Mouse (Mus musculus): Measurements from ENCODE around the gene Prss12.
"Not testable (repeated sequence)": the region's sequence is repeated elsewhere in the genome, so short reads cannot be mapped to it uniquely, and the experiment has no call there.

The Prss12 gene

DNA sequence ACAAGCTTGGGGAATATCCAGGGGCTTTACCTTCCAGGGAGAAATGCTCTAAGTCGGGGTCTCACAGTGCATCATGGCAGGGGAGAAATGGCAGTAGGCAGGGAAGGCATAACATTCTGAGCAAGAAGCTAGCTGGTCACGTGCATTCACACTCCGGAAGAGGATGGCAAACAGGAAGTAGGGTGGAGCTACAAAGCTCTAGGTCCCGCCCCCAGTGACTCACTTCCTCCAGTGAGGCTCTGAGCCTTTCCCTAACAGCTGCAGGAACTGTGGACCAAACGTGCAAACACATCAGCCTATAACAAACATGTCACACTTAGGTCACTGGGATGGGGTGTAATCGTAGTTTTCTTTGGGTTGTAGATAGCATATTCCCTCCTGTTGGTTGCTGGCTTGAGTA is 15.6 kb downstream of the Prss12 start:
- DNase-seq (ENCODE audit: extremely low spot score, low spot score): no peak

- DNase-seq (ENCODE audit: extremely low spot score, low spot score): no peak
Observed at GRCm38 (mm10) chr3:123476833-123477232, 30.1 kb downstream of the Prss12 start.

DNA sequence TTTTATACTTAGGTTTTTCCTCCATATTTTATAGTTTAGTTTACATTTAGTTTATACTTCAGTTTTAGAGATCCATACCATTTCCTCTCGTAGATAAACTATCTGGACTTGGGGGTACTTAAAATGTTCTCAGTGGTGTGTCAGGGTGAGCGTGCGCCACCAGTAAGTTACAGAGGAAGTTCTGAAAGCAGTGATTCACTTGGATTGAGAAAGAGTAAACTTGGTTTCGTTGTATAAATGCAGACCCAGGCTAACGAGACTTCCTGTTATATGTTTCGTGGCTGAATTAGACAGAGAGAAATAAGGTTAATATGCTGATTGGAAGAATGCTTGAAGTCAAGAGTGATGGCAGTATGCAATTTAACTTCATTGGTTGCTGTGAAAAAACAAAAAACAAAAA is 34.6 kb downstream of the Prss12 start:
- DNase-seq (ENCODE audit: extremely low spot score, low spot score): no peak

GRCm38 (mm10) chr3:123491814-123492213 is 45.1 kb downstream of the Prss12 start:
- no peak for DNase-seq (ENCODE audit: extremely low spot score, low spot score)

DNA sequence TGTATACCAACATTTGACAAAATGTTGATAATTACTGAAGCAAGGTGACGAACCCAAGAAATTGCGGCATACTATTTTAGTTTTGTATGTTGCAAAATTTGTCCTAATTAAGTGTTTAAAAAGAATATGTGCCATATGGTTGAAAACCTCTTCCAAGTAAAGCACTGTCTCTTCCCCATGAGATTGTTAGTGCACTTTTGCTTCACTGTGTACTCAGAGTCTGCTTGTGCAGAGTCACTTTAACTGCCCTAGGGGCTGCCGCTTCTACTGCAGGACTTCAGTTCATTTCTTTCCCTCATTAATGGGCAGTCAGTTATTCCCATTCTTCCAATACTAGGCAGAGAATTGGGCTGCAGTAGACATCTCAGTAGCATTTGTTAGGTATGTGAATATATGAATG is 46.5 kb downstream of the Prss12 start:
- DNase-seq (ENCODE audit: extremely low spot score, low spot score): no peak

DNA sequence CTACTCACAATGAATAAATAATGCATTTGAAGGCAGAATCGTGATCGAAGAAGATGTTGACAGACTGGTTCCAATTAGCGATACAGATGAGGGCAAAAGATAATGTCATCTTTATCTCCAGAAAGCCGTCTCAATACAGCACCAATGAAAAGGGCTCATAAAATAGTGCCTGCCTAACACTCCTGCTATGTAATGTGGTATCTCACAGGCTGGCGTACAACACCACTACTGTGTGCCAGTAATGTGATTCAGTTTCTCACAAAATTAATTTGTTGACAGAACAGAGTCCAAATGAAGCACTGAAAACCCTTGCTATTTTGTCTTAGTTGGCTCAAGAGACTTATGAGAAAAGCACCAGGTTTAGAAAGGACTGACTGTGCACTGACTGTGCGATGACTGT is 48.4 kb downstream of the Prss12 start:
- DNase-seq (ENCODE audit: extremely low spot score, low spot score): no peak

GRCm38 (mm10) chr3:123498787-123499186 is 52.1 kb downstream of the Prss12 start:
- no peak for DNase-seq (ENCODE audit: extremely low spot score, low spot score)

GRCm38 (mm10) chr3:123501798-123502197 is 55.1 kb downstream of the Prss12 start:
- DNase-seq (ENCODE audit: extremely low spot score, low spot score): not testable (repeated sequence)

DNA sequence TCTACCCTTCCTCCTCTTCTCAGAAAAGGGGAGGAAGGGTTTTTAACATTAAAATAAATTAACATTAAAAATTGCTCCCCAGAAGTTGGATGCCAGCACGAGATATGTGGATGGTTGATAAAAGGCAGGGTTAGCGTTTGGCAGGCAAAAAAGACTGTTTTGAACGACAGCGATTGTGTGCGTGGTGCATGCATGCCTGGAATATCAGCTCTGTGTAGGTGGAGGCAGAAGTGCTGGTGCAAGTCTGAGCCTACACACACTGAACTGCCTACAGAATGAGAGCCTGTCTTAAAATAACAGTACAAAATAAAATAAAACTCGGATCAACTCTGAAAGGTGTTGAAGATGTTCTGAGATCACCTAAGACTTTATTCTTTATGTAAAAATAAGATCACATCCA is 57.2 kb downstream of the Prss12 start:
- DNase-seq (ENCODE audit: extremely low spot score, low spot score): no peak

- DNase-seq (ENCODE audit: extremely low spot score, low spot score): no peak
Observed at GRCm38 (mm10) chr3:123504783-123505182, 58.1 kb downstream of the Prss12 start.

GRCm38 (mm10) chr3:123505778-123506667 is 59.3 kb downstream of the Prss12 start:
- DNase-seq (ENCODE audit: extremely low spot score, low spot score): peak; percentile 44

DNA sequence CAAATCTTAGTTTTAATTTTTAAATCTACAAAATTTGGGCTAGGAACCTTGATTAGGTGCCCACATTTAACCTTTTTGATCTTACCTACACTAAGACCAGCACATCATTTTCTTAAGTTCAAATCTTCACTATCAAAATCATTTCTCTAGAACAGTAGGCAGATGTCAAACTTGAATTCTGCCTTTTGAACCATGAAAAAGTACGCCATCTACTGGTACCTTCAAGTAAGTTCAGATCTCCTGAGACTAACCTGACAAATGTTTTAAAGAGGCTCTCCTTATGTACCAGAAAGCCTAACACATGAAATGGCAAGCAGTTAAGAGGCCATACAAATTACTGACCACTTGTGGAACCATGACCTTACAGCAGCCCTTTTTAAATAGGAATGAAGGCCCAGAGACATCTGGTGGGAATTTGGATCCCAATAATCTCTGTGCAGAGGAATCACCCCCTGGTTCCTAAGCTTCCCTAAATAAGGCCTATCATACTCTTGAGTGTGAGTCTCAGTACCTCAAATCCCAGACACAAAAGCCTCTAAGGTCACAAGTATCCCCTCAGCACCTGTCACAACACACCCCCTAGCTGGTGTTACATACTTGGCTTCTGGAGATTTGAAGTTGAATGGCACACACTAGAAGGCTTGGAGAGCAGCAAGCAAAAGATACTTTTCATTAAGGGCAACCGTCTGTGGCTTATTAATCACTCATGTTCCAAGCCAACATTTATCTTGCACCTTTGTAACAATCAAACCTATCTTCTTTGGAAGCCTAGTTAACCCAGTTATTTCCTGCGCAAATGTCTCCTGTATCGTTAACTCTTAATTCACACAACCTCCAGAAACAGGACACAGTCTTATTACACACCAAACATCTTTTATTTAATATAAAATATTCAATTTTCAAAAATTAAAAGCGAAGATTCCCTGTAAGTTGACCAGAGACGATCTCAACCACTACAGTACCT is 60.3 kb downstream of the Prss12 start:
- peak; percentile 30 for DNase-seq (ENCODE audit: extremely low spot score, low spot score)

DNA sequence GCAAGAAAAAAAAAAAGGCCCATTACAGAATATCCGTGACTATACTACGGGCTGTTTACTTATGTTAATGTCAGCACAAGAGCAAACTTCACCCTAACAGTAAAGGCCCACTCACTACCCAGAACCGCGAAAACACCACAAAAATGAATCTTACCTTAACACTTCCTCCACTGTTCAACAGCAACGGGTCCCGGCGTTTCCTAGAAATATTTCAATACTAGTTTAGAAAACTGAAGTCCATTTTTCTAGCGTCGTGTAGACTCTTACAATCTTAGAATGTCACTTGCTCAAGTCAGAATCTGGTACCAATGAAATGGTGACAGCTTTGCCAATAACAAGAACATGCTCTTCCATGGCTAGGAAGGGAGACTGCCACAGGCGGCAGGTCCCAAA is 60.9 kb downstream of the Prss12 start:
- DNase-seq (ENCODE audit: extremely low spot score, low spot score): no peak

- DNase-seq (ENCODE audit: extremely low spot score, low spot score): peak; percentile 99
Observed at GRCm38 (mm10) chr3:123508056-123508674, 61.5 kb downstream of the Prss12 start.

DNA sequence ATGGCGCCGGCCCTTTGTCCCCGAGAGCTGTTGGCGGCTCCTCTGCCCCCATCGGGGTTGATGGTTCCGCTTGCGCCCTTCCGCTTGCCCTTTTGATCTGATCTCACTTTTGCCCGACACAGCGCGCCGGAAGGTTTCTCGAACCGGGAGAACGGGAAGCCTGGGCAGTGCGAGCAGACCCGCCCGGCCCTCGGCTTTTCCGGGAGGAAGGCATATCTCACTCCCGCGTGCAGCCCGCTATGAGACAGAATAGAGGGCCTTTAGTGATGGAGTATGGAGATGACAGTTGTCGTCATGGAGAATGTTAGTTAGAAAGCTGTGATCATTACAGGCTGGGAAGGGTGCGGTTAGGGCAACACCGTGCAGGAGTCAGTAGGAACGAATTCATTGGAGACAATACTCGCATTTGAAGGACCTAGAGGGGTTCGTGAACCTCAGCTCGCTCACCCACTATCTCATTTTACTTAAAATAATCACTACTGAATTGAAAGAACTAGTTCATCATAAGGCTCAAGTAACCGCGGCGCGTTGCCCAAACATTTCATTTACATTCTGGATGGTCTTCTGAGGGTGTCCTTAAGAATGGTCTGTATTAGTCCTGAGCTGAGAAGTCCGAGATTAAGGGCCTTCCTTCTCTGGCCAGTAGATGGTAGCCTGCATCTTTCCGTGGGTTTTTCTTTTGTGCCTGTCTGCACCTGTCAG is 62.1 kb downstream of the Prss12 start:
- DNase-seq (ENCODE audit: extremely low spot score, low spot score): no peak

- no peak for DNase-seq (ENCODE audit: extremely low spot score, low spot score)
Observed at GRCm38 (mm10) chr3:123511818-123512217, 65.1 kb downstream of the Prss12 start.

GRCm38 (mm10) chr3:123514886-123515285 is 68.2 kb downstream of the Prss12 start:
- DNase-seq (ENCODE audit: extremely low spot score, low spot score): no peak

DNA sequence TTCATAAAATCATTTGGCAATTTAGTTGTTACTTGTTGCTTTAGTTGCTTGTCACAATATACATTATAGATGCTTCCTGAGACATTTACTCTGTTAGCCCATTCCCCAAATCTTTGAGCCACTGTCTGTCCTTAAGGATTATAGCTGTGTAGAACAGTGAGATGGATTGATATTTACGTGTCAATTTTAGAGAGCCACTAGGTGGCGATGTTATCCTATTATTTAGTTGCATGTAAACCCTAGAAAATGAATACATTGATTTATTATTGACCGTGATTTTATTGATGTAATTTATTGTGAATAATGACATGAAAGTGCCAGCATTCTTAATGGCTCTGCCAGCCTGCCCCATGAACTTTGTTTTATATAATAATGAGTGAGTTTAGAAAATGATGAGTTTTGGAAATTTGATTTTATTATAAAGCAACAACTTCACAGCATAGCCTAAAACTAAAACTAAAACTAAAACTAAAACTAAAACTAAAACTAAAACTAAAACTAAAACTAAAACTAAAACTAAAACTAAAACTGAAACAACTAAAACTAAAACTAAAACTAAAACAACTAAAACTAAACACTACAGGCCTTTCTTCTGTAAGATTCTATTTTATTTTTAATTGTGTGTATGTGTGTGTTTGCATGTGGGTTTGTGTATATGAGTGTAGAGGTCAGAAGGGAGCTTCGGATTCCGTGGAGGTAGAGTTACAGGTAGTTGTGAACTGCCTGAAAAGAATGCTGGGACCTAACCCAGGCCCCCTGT is 69.1 kb downstream of the Prss12 start:
- DNase-seq (ENCODE audit: extremely low spot score, low spot score): no peak

DNA sequence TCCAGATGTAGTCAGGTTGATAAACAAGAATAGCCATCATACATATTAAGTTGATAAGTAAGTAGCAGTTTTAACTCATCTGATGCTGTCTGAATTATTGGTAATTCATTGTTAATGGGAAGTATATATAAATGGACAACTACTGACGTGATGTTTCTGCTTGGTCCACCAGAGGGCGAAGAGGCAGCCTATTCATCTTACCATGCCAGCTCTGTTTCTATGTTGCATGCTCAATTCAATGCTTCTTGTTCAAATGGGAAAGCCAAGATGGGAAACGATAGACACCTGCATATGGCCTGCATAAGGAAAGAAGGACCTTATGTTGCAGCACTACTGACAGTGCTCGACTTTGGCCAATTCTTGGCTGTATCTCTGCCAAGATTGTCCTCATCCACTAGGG is 70.1 kb downstream of the Prss12 start:
- no peak for DNase-seq (ENCODE audit: extremely low spot score, low spot score)

DNA sequence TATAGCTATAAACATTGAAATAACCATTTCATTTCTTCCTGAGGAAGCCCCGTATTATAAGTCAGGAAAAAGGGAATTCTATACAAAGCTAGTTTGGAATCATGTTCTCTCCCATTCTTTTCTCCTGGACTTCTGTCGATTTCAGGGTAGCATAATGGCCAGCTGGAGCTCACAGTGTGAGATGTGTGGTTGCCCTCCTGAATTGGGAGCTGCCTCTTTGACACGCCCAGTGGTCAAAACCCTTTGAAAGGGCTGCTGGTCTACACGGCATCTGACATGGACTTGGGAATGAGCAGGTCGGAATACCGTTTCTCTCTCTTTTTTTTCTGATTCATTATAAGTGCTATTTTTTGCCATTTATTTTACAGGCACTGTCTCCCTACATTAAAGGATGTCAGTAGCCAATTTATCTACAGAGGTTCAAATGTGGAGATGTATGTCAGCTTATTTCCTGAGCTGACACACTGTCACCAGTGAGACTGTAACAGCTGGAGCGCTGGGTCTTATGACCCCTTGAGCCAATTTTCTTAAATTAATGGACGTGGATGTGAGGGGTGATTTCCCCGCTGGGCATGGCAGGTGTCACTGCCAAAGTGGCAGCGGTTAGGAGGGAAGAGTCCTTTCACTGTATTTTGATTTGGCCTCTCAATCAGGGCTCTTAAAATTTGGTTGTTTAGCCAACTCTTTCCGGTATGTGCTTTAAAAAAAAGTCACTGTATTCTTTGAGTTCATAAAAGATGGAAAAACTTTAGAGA is 79.8 kb downstream of the Prss12 start:
- no peak for DNase-seq (ENCODE audit: extremely low spot score, low spot score)

Data from neural tube, embryonic 10.5 days (tissue).